Mouse (Mus musculus) urinary bladder, postnatal 25 days (tissue): Measurements from ENCODE around the gene Grid2.
"Not testable (repeated sequence)": the region's sequence is repeated elsewhere in the genome, so short reads cannot be mapped to it uniquely, and the experiment has no call there.

Experiments
- DNase-seq: peaks from one replicate; pipeline ENCODE4 v3.0.0; 2022; ENCODE audit warnings: low spot score

Gene Grid2

DNA sequence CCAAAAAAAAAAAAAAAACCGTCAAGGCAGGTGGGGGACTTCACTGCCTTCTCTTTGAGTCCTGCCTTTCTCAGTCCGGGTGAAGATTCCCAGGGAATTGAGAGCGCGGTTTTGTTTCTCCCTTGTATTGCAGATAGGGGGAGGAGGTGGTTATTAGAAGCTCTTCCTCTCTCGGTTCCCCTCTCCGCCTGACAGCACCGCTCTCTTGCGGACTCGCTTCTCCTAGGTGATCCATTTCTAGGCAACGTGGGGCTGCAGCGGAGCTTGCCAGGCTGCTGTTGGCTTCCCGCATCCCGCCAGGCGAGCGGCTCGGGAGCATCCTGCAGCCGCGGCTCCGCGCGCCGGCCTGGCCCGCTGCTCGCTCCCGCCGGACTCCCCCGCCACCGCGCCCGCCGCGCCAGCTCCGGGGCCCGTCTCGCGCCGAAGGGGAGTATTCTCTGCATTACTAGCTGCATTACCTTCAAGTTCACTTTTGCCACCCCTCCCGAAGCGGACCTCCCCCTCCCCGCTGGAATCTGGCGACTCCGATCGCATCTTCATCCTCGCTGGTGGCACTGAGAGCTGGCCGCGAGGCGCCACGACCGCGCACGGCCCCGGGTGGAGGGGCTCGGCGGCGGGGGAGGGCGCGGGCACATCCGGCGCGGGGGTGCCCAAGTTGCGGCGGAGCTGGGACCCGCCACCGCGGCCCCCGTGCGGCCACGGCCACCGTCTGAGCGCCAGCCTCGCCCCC is at the start of gene Grid2:
TSS of gene Grid2 (plus strand) at position 51 of the 730 bp plus-strand sequence.
- peak; percentile 2 for DNase-seq

- DNase-seq: no peak
Observed at GRCm38 (mm10) chr6:63250738-63251137, 4.9 kb upstream of the Grid2 start.

DNA sequence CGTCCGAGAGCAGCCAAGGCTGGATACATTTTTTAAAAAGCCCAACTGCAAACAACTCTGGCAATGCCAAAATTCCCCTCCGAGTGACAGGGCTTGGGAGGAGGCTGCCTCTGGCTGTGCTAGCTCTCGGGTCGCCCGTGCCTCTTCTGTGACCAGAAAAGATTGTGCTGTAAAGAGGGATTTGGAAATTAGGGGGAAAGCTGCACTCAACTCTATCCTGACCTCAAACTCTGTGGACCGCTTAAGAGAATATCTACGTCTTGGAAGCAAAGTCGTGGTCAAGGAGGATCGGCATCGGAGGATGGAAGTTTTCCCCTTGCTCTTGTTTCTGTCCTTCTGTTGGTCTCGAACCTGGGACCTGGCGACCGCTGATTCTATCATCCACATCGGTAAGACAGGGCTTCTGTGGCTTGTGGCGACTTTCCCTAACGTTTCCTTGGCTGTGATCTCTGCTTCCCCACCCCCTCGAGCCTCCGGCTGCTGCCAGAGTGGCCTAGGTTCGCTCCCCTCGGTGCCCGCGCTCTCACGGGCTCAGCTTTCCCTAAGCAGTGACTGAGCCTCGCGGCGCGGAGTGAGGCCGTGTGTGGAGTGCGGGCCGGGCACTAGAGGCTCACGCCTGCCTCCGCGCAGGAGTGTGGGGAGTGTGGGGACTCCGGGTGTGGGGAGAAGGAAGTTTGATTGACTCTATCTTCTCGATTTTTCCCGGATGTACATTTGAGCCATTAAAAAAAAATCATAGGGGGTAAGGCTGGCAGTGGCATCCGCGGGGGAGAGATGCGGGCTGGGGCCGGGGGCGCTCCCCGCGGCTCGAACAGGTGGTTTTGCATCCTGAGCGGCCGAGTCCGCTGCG is 1.1 kb downstream of the Grid2 start:
- peak; percentile 2 for DNase-seq

DNA sequence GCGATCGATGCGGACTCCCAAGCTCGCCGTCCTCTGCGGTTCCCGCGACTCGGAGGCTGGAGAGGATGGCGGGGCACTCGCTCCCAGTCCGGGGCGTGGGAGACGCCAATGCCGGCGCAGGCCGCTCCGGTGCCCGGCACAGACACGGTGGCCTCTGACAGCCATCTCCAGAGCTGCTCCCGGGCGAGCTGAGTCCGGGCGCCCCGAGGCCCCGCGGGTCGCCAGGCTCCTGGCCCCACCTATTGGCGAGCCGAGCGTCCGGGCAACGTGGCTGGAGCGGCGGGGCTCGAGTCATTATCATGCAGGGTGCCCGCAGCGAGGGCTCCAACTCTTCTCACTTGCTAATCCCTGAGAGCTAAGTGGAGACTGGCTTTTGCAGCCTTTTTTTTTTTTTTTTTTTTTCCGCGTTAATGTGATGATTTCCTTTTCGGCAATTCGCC is 1.8 kb downstream of the Grid2 start:
- DNase-seq: peak; percentile 5

GRCm38 (mm10) chr6:63257876-63258275 is 2.2 kb downstream of the Grid2 start:
- no peak for DNase-seq

DNA sequence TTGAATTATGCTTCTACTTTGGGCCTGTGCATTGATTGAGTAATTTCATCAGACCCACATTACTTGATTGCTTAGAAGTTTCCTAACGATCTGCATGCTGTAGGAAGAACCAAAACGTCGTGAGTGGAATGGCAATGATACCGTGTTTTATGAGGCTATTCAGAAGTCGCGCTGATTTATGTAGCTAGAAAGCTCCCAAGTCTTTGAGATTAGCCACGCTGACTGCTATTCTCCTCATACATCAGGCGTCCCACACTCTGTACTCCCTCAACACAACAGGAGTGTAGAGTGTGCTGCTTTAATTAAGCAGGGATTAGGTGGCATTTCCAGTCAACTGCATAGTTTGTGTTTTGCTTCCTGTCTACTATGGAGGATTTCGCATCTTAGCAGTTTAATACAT is 4.1 kb downstream of the Grid2 start:
- no peak for DNase-seq

DNA sequence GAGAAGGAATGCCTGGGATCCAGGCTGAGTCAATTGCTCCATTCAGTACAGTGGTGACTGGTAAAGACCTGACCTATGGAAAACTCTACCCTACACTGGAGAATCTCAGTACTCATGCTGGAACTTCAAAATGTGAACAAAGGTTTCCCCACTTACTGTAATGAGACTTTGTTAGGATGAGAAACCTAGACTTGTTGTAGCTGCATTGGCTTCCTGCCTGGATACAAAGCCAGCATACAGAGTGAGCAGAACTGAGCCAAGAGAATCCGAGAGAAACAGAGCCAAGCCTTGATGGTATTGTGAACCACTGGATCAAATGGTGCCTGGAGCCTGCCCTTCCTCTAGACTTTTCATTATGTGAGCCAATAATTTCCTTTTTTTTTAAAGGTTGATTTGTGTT is 28.7 kb downstream of the Grid2 start:
- no peak for DNase-seq

- DNase-seq: no peak
Observed at GRCm38 (mm10) chr6:63342438-63343004, 86.8 kb downstream of the Grid2 start.

GRCm38 (mm10) chr6:63347015-63347414 is 91.3 kb downstream of the Grid2 start:
- DNase-seq: no peak

DNA sequence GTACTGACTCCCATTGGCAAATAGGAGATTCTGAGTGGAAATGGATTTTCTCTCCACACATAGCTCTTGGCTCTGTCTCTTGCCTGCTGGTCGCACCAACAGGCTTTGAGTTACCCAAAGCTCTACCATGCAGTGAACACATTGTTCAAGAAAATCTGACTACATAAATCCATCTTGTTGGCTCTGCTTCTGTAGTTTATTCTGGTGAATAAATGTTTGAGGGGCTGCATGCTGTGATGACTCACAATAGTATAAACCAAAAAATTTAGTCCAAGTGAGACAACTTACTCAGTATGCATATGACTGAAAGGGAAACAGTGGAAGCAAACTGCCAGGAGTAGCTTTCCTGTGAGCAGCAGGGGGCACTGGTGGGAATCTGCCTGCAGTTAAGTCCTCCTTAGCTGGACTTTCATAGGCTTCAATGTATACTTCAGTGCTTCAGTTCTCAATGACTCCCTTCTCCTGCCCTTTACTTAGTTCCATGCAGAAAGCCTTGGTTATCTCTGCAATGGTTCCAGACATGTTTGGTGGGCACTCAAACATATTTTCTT is 125.5 kb downstream of the Grid2 start:
- DNase-seq: no peak

DNA sequence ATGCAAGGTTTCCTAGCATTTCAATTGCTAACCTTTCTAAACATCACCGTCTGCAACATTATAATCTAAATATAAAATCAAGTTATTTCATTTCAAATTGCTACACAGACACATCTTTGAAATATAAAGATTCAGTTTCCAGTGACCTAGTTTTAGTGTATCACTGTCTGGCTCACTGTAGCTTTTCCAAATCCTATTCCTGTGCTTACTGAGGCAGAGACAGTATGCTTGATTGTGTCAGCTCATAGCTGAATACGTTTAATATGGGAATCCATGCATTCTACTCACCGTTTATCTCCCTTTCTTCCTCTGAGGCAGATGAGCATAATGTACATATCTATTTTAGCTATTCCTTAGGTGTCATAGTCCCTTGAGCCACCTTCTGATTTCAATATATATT is 146.0 kb downstream of the Grid2 start:
- no peak for DNase-seq

GRCm38 (mm10) chr6:63417534-63417933 is 161.9 kb downstream of the Grid2 start:
- DNase-seq: no peak

GRCm38 (mm10) chr6:63432751-63433150 is 177.1 kb downstream of the Grid2 start:
- no peak for DNase-seq

DNA sequence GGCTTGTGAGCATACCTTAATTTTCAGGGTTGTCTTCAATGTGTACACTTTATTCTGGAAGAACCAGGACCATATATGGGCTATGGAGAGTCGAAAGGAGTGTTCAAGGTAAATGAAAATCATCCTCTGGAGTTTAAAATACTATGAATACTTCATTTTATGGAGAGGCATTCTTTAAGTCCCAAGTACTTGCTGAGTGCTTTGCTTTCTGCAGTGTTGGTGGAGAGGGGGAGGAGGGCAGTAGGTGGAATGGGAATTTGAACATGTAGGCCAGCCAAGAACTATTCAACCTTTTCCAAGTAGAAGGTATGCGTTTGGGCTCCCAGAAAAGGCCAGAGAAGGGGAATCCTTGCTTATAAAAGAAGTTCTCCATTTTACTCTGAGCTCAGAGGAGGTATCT is 192.5 kb downstream of the Grid2 start:
- DNase-seq: no peak

DNA sequence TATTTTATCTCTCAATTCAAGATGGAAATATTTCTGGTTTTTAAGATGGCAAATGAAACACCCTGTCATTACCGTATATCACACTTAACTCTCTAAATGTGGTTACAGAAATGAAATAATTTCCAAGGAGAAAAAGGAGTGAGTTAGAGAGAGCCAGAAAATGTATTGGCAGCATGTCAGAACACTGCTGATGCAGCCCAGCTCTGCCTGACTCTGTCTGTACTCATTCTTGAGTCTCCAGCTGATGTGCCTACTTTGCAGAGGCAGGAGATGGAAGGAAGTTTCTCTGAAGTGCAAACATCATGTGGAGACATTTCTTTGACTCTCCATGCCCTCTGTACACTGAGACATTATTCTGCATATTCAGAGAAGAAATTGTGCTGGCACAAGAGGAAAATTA is 226.5 kb downstream of the Grid2 start:
- no peak for DNase-seq

GRCm38 (mm10) chr6:63515016-63515415 is 259.3 kb downstream of the Grid2 start:
- DNase-seq: no peak

DNA sequence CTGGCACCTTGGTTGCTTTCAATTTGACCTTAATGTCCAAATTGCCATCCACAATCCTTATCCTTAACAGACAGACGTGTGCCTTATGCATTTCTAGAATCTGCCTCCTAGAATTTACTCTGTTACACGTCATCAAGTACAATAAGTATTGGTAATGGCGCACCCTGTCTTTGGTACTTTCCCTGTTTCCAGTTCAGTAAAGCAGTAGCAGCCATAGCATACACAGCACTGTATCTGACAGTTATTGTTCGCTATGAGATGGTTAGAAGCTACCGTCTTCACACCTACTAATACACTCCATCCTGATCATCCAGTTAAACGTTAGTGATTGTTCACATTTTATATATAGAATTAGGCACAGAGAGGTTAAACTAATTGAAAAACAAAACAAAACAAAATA is 260.3 kb downstream of the Grid2 start:
- no peak for DNase-seq

DNA sequence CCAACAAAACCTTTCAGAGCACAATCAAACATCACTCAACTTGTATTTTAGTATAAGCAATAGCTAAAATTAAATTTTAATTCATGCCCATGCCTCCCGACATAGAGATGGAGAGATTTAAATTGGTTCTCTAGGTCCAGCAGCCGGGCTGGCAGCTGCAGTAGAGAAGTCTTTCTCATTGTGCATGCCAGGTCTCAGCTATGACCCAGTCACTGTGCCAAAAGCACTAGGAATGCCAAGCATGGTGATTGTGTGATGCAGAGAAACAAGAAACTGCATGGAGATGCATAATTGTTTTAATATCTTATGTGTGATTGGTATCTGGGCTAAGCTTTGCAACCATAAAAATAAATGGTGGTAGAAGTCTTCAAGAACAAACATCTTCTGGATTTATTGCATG is 276.1 kb downstream of the Grid2 start:
- DNase-seq: no peak

DNA sequence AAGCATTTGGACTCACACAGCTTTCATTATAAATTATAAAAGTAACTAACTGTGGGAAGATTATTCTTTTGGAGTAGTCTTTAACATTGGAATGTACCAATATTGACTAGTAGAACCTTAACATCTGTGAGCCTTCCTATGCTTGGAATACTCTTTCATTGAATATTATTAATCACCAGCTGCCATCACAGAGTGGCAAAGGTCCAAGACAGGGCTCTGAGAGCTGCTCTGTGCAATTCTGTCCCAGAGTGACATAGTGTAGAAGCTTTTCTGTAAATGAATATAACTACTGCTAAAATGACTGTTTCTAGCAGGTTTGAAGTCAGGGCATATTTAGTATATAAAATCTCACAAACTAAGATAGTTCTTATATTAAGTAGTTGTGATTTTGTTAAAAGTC is 277.2 kb downstream of the Grid2 start:
- no peak for DNase-seq

DNA sequence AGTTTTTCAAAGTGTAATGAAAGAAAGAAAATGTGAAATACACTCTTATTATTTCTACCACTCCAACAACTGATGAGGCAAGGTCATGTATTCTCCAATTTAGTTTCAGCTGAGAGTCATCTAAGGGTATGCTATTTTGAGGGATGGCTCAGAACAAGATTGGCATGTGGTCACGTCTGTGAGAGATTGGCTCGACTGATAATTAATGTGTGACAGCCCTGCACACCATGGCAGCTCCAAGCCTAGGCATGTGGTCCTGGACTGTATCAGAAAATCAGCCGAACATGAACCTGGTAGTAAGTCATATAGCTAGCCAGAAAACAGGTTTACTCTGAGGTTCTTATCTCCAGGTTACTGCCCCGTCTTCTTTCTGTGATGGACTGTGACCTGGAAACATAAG is 292.1 kb downstream of the Grid2 start:
- no peak for DNase-seq

- not testable (repeated sequence) for DNase-seq
Observed at GRCm38 (mm10) chr6:63568741-63569140, 313.1 kb downstream of the Grid2 start.

DNA sequence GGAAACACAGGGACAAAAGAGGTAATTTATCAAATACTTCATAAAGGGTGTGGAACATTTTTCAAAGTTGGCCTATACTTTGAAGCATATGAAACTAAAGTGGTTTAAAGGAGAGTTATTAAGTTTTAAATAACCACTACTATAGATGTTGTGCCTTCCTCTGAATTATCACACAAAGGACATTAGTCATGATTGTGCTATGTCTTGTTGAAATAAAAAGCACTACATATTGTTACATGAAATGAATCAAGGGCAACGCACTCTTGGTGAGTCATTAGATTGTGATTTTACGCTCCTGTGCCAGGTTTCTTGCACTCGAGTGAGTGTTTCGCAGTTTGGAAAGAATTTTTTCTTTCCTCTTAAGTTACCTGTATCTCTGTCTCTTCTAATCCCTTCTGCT is 335.0 kb downstream of the Grid2 start:
- DNase-seq: no peak

DNA sequence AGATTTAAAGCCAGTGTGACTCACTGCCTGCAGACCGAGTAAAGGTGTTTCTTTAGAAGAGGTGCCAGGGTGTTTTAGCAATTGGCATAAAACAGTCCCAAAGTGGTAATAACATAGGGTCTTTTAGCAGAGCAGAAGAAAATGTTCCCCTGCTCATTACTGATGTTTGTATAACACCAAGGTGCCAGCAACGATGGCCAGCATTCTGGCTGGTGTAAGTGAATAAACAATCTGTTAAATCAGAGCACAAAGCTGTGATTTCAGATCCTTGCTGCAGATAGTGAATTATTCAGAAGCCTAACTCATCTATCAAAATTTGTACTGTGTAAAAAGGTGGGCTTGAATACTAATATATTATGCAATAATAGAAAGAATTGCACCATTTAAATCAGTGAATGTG is 353.9 kb downstream of the Grid2 start:
- DNase-seq: no peak
